Mouse (Mus musculus) brain, embryonic 14.5 days (tissue): ENCODE results near the gene Arl6ip1.
A peak's percentile ranks its signal among the peaks of the same experiment; 100 is the strongest.

Source experiments
- CTCF ChIP-seq: fragments of 200-500 bp; IDR thresholded peaks from 2 replicates; pipeline ENCODE4 v1.5.1; 2012; ENCODE audit warnings: inconsistent platforms, mild to moderate bottlenecking, moderate library complexity, borderline replicate concordance; ENCODE audit not compliant: insufficient read depth, insufficient read length; ENCODE audit errors: extremely low read depth
- POLR2A ChIP-seq: fragments of 200-500 bp; IDR thresholded peaks from 2 replicates; pipeline ENCODE4 v1.6.1; 2012; ENCODE audit warnings: mild to moderate bottlenecking, inconsistent platforms, borderline replicate concordance; ENCODE audit not compliant: poor library complexity, insufficient read depth, insufficient read length, severe bottlenecking; ENCODE audit errors: extremely low read depth

DNA sequence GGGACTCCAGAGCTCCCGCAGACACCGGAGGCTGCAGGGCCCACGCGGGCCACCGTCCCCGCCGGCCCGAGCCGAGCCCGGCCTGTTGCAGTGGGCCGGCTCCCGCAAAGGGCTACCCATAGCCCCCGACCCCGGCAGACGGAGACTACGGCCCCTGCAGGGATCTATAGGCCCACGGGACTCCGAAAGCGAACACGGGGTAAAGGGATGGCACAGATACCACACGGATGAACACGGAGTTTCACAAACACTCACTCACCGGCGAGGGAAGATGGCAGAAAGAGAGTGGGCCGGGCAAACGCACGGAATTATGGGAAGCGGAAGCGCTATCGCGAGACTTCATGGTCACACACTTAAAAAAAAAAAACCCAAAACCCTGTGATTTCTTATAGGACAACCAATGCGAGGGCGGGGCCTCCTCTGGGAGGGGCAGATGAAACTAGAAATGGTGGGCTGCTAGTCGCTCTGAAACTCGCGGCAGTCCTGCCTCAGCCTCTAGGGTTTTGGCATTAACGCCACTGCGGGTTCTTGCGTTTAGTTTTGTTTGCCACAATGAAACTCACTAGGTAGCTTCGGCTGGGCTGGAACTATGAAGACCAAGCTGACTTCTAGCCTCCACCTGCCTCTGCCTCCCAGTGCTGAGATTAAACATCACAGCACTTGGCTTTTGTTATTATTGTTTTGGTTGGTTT is 13.4 kb downstream of the Arl6ip1 start, which contains the start of gene Rps15a:
- TF ChIP-seq POLR2A (peak; percentile 63; the same call in 1 of the 2 replicates), CTCF (peak; percentile 13; the same call in 1 of the 2 replicates)
